8 mouse cellular contexts compared by ENCODE assay signal in the genomic region with DNA sequence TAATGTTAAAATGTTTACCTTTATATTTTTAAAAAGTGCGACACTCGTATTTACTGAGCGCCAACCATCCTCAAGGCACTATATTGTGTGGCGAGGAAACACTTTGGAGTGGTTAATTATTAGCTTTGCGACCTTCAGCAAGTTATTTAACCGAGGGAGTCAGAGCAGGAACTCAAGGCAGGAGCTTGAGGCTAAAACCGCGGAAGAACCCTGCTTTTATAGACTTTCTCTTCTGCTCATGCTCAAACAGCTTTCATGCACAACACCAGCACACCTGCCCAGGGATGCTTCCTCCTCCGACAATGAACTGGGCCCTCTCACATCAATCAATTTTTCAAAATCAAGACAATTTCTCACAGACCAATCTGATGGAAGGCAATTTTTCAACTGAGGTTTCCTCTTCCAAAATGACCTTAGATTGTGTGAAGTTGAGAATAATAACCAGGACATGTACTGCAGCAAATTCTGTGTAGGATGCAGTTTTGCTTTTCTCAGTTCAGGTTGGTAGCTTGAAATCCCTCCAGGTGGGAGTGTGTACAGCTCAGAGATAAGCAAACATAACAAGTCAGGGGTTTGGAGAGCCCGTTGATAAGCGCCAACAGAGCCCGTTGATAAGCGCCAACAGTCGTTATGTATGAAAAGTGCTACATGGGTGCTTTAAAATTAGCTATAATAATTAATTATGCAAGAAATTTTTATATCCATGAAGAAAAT. TPM values are rescaled to one million over a fixed set of nuclear protein-coding genes. Genes with fewer than 3 reads are reported as not detected.
DNase-seq lines count a peak whose midpoint lies in the region; ATAC-seq lines count a peak whose summit lies in the region.

No protein-coding gene starts in this region.

- H3K4me2 ChIP-seq in limb, embryonic 11.5 days (ENCODE audit: low read depth, severe bottlenecking), result peak overlapping the region; percentile 57
- peak overlapping the region; percentile 87 for H3K4me2 ChIP-seq in neural tube, embryonic 12.5 days (replicated peaks)

- H3K27ac ChIP-seq in hindbrain, embryonic 10.5 days, result peak overlapping the region; percentile 74
- no peak overlapping the region for H3K27ac ChIP-seq in limb, embryonic 11.5 days (replicated peaks; ENCODE audit: low read depth, low read length)
- H3K27ac ChIP-seq in neural tube, embryonic 12.5 days, result no peak overlapping the region

- H3K4me3 ChIP-seq in hindbrain, embryonic 10.5 days, result peak overlapping the region; percentile 94
- H3K4me3 ChIP-seq in limb, embryonic 11.5 days (ENCODE audit: low read depth, low read length), result peak overlapping the region; percentile 88
- peak overlapping the region; percentile 70 for H3K4me3 ChIP-seq in neural tube, embryonic 12.5 days

- H3K36me3 ChIP-seq in hindbrain, embryonic 10.5 days, result no peaks in the 10 kb centered on the region
- H3K36me3 ChIP-seq in limb, embryonic 11.5 days (ENCODE audit: control insufficient read depth, insufficient read depth, low read length), result no peaks in the 10 kb centered on the region
- no peaks in the 10 kb centered on the region for H3K36me3 ChIP-seq in neural tube, embryonic 12.5 days

- peak; percentile 26; the same call in 1 of the 2 replicates for ATAC-seq in limb, embryonic 11.5 days (ENCODE audit: insufficient number of reproducible peaks, low FRiP score, low TSS enrichment, low read depth)
- peak; percentile 59 for ATAC-seq in neural tube, embryonic 12.5 days (ENCODE audit: low FRiP score, low read depth)

- peak; percentile 17 for DNase-seq in right cerebral cortex, adult 18-20 months
- no peak for DNase-seq in right cerebral cortex, postnatal 14 days
- DNase-seq in cerebellum, postnatal 25 days, result peak; percentile 32 to 49
- DNase-seq in hindbrain, embryonic 10.5 days (ENCODE audit: low spot score), result peak; percentile 10
- DNase-seq in limb, embryonic 11.5 days (ENCODE audit: low spot score), result peak; percentile 22
- no peak for DNase-seq in urinary bladder, postnatal 10 days (ENCODE audit: low spot score)
- DNase-seq in retina, embryonic 14.5 days (ENCODE audit: low spot score), result no peak

- H3K27me3 ChIP-seq in hindbrain, embryonic 10.5 days (ENCODE audit: insufficient read depth, poor library complexity, severe bottlenecking), result no peaks in the 10 kb centered on the region
- no peaks in the 10 kb centered on the region for H3K27me3 ChIP-seq in limb, embryonic 11.5 days (ENCODE audit: control insufficient read depth, insufficient read depth, low read length)
- H3K27me3 ChIP-seq in neural tube, embryonic 12.5 days (replicated peaks), result no peaks in the 10 kb centered on the region

- H3K9me3 ChIP-seq in hindbrain, embryonic 10.5 days, result no peaks in the 10 kb centered on the region
- H3K9me3 ChIP-seq in limb, embryonic 11.5 days (ENCODE audit: control insufficient read depth, low read length), result no peaks in the 10 kb centered on the region
- no peaks in the 10 kb centered on the region for H3K9me3 ChIP-seq in neural tube, embryonic 12.5 days

- peaks cover 15% of the 10 kb centered on the region for H3K4me1 ChIP-seq in hindbrain, embryonic 10.5 days (replicated peaks)
- H3K4me1 ChIP-seq in limb, embryonic 11.5 days (ENCODE audit: control insufficient read depth, insufficient read depth, low read length), result no peaks in the 10 kb centered on the region
- H3K4me1 ChIP-seq in neural tube, embryonic 12.5 days, result peaks cover 11% of the 10 kb centered on the region; the same call in 1 of the 2 replicates

- H3K9ac ChIP-seq in limb, embryonic 11.5 days (ENCODE audit: low read length), result peak overlapping the region; percentile 37
- H3K9ac ChIP-seq in neural tube, embryonic 12.5 days, result 0 out of 2 replicates have a peak overlapping the region, but pooled peaks have one; percentile 19

- 36% methylated on average over 14 of the region's 14 CpGs for WGBS in hindbrain, embryonic 10.5 days
- 36% methylated on average over 14 of the region's 14 CpGs for WGBS in limb, embryonic 11.5 days
- 34% methylated on average over 14 of the region's 14 CpGs for WGBS in neural tube, embryonic 12.5 days

RNA-seq across cellular contexts. Expression of a gene that starts 0.6 kb away (rescaled TPM):
- 52.4 and 57.1 TPM in 2 replicates for polyA plus RNA-seq in hindbrain, embryonic 10.5 days (2016; fragmentation: Nextera tagmentation; extraction: Ambion mirVana)
- polyA plus RNA-seq in limb, embryonic 11.5 days (2014; fragmentation: Nextera tagmentation; extraction: Ambion mirVana), result 53.4 and 56.0 TPM in 2 replicates
- 44.5 and 45.8 TPM in 2 replicates for polyA plus RNA-seq in neural tube, embryonic 12.5 days (2016; fragmentation: Nextera tagmentation; extraction: Ambion mirVana)

RNA-seq across cellular contexts. Expression of a gene that starts 23.0 kb away (rescaled TPM):
- 56.9 and 104 TPM in 2 replicates for polyA plus RNA-seq in hindbrain, embryonic 10.5 days (2016; fragmentation: Nextera tagmentation; extraction: Ambion mirVana)
- 17.5 and 19.3 TPM in 2 replicates for polyA plus RNA-seq in limb, embryonic 11.5 days (2014; fragmentation: Nextera tagmentation; extraction: Ambion mirVana)
- 128 and 144 TPM in 2 replicates for polyA plus RNA-seq in neural tube, embryonic 12.5 days (2016; fragmentation: Nextera tagmentation; extraction: Ambion mirVana)

Comparison
In these comparisons a context has a peak if more than half of its experiments do, and no peak if none do; other contexts are left out.
1. DNase-seq: peak in right cerebral cortex, adult 18-20 months (single experiment), cerebellum, postnatal 25 days (2 of 2), hindbrain, embryonic 10.5 days (single experiment) and limb, embryonic 11.5 days (single experiment); none in right cerebral cortex, postnatal 14 days (single experiment), urinary bladder, postnatal 10 days (single experiment) and retina, embryonic 14.5 days (single experiment).
2. Peak in every context shown above with its lines, with median percentiles within 50 percentile points of each other: H3K4me3 ChIP-seq.